Mouse (Mus musculus): ENCODE measurements around the gene Pdik1l.
"Not testable (repeated sequence)": the region's sequence is repeated elsewhere in the genome, so short reads cannot be mapped to it uniquely, and the experiment has no call there.

Pdik1l gene

GRCm38 (mm10) chr4:134298626-134299497 is 11.2 kb upstream of the Pdik1l start:
- DNase-seq: no peak

- peak; percentile 29 for DNase-seq
These were observed 9.7 kb upstream of the Pdik1l start for GRCm38 (mm10) chr4:134297369-134297768.

DNA sequence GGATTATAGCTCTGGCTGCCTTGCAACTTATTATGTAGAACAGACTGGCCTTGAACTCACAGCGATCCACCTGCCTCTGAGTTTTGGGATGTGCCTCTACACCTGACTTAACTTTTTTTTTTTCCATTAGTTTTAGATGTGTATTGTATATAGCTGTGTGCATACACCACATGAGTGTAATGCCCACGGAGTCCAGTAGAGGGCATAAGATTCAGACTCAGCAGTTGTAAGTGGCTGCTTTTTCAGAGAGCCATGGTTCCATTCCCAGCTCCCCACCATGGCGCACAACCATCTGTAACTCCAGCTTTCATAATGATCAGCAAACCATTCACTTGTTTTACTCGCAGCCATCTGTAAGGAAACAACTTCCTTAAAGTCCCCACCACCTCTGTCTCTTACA is 8.8 kb upstream of the Pdik1l start:
- no peak for DNase-seq

DNA sequence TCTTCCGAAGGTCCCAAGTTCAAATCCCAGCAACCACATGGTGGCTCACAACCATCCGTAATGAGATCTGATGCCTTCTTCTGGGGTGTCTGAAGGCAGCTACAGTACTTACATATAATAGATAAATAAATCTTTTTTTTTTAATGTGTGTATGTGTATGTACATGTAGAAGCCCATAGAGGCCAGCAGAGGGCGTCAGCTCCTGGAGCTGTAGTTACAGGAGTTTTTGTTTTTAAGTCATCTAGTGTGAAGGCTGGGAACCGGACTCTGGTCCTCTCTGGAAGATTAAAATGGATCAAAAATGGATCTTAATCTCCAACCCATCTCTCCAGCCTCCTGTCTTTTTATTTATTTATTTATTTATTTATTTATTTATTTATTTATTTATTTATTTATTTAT is 8.4 kb upstream of the Pdik1l start:
- DNase-seq: not testable (repeated sequence)

DNA sequence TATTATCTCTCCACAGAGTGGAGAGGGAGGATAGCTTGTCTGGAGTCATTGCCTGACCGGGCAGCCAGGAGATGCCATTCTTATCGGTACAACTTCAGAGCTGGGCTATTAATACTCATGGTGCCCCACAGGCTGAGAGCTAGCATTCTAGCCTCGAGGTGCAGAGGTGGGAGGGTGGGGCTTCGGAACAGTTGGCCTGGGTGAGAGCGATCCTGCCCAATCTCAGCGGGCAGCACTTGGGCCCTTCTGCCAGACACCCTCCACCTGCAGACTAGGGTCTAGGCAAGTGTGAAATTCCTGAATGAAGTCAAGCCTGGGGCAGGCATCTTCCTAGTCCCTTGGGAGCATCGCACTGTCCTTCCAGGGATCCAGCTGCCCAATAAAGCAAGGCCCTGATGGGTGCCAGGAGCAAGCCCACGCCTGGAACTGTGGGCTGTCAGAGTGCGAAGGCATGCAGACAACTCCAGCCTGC is 6.0 kb upstream of the Pdik1l start:
- DNase-seq: no peak

GRCm38 (mm10) chr4:134293061-134293691 is 5.5 kb upstream of the Pdik1l start:
- DNase-seq: no peak

DNA sequence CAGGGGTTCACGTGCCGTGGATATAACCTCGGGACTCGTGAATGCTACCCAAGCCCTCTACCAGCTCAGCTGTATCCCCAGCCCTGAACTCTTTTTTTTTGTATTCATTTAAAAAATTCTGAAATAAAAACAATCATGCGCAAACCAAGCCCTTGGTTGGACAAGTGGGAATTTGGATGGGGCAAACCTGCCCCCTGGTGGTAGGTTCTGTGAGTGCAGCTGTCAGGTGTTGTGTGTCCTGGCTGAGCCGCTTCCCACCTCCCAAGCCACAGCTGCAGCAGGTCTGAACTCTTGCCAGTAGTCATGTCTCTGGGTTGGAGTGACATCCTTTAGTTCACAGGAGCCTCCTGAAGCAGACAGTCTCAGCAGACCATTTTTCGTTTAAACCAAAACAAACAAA is 4.4 kb upstream of the Pdik1l start:
- DNase-seq: peak; percentile 46

DNA sequence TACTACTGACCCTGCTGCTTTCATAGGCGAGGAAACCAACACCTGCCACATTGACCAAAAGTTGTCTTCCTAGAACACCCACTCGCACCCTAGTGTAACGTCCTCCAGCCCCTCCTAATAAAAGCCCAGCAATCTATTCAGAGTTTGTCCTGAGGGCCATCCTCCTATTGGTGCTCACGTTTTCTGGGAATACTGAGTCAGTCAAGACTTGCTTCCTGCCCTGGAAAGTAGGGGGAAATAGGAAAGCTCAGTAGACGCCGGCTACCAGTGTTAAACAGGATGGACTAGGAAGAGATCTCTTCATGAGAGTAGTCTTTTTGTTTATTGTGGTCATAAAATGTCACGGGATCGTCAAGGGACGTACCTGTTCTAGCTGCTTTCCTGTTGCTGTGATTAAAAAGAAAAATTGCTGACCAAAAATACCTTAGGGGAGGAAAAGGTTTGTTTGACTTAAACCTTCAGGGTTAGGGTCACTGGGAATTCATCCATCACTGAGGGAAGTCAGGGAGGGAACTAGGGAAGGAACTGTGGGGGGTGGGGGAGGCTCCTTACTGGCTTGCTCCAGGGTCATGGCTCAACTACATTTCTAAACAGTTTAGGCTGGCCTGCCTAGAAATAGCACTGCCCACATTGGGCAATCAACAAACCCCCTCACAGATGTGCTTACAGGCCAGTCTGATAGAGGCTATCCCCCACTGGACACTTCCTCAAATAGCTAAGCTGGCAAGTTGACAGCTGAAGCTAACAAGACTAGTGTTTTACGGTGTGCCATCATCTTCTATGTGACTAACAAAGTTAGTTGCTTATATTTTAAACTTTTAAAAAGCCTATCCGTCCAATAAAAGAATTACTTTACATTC is 932 bp upstream of the Pdik1l start:
- no peak for DNase-seq

- peak; percentile 93 for DNase-seq
These were observed 529 bp downstream of the Pdik1l start for GRCm38 (mm10) chr4:134287168-134287564.

- no peak for DNase-seq
These were observed 1.2 kb downstream of the Pdik1l start for GRCm38 (mm10) chr4:134286226-134287167.

DNA sequence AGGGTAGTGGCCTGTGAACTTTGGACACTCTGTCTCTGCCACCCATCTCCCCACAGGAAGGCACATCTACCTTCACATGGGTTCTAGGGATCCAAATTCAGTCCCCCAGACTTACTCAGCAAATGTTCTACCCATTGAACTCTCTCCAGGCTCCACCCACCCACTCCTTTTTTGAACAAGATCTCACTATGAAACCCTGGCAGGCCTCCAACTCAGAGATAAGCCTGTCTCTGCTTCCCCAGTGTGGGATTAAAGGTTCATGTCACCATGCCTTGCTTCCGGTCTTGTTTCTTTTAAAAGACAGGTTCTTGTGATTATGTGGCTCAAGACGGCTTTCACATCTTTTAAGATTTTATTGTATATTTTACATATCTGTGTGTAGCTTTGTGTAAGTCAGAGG is 2.8 kb downstream of the Pdik1l start:
- DNase-seq: no peak

- DNase-seq: no peak
These were observed 14.0 kb downstream of the Pdik1l start for GRCm38 (mm10) chr4:134273417-134274345.

GRCm38 (mm10) chr4:134272731-134273416 is 14.8 kb downstream of the Pdik1l start:
- no peak for DNase-seq

DNA sequence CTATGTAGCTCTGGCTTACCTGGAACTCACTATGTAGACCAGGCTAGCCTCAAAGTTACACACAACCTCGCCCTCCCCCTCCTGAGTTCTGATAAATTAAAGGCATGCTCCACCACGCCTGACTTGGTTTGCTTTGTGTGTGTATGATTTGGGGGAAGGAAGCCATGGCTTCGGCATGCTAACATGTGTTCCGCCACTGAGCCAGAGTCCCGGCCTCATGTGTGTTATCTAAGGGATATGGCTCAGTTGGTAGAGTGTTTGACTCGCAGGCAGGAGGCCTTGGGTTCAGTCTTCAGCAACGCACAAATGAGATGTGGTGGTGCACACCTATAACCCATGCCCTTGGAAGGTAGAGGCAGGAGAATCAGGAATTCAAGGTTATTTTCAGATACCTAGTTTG is 15.7 kb downstream of the Pdik1l start:
- DNase-seq: no peak

GRCm38 (mm10) chr4:134269622-134270021 is 18.1 kb downstream of the Pdik1l start:
- not testable (repeated sequence) for DNase-seq

DNA sequence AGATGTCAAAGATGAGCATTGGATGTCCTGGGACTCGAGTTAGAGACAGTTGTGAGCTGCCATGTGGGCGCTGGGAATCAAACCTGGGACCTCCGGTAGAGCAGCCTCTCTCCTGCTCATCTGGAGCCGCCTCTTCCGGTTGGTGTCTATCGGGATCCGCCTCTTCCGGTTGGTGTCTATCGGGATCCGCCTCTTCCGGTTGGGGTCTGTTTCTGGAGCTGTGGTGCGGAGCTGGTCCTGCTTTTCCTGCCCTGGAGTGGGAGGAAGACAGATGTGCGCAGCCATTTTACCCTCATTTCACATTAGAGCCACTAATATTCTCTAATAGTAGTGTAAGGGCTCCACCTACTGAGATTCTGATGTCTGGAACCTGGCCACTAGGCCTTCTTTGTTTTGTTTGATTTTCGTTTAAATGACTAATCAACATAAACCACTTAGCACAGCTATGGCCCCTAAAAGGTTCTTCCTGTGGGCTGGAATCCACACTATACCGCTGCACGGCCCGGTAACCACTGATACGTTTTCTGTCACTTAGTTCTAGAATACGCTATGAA is 19.5 kb downstream of the Pdik1l start:
- DNase-seq: no peak

- DNase-seq: no peak
These were observed 21.7 kb downstream of the Pdik1l start for GRCm38 (mm10) chr4:134265860-134266585.

GRCm38 (mm10) chr4:134263191-134263590 is 24.5 kb downstream of the Pdik1l start:
- peak; percentile 61 for DNase-seq

- no peak for DNase-seq
These were observed 29.3 kb downstream of the Pdik1l start for GRCm38 (mm10) chr4:134258354-134258753.

Measured in kidney, adult 11 months (tissue).